Mouse (Mus musculus): Measurements from ENCODE around the gene Cnnm3.

Cnnm3 gene

GRCm38 (mm10) chr1:36474646-36475045 is 37.0 kb upstream of the Cnnm3 start:
- H3K4me3 ChIP-seq (replicated peaks; ENCODE audit: low read length), result no peak overlapping the region
- peaks cover 19% of the 10 kb centered on the region for H3K4me1 ChIP-seq (replicated peaks; ENCODE audit: low read depth, low read length)
- TF ChIP-seq POU5F1 (IDR thresholded peaks at IDR 0.05; ENCODE audit: borderline replicate concordance, low read length), result no peak
- no peak for TF ChIP-seq NANOG (IDR thresholded peaks at IDR 0.05; ENCODE audit: borderline replicate concordance, low read length)
- no peak for TF ChIP-seq CTCF (conservative IDR thresholded peaks at IDR 0.05; ENCODE audit: low read length)
- no peaks in the 10 kb centered on the region for H3K9me3 ChIP-seq (ENCODE audit: low read length)
- H3K36me3 ChIP-seq (ENCODE audit: insufficient read depth, low read length), result no peaks in the 10 kb centered on the region
- peaks cover 43% of the 10 kb centered on the region for H3K27me3 ChIP-seq (ENCODE audit: insufficient read depth, low read length)

DNA sequence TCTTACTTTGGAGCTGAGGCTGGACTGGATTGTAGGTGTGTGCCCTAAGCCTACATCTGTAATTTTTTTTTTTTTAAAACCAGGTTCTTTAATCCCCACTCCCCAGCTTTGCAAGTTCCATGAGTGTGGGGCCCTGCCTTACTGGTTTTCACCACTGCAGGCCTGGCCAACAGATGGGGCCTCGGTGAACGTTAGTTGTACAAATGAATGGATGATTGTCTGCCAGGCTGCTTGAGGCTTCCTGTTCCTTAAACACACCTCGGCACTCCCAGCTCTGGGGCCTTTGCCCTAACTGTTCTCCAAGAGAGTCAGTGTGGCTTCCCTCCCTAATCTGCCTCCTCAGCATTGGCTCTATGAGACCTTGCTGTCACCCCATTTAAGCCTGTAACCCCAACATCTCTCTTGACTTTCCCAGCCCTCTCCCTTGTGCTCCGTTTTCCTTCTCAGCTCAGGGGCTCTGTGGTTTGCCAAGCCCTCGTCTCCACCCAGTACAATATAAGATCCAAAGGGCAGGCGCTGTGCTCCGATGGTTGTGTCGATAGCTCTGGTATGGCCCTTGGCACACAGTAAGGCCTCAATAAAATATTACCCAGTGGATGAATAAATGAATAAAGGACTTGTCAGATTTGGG is 36.1 kb upstream of the Cnnm3 start:
- Histone ChIP-seq H3K9me3 (ENCODE audit: low read length) (no peaks in the 10 kb centered on the region), H3K27me3 (ENCODE audit: insufficient read depth, low read length) (peaks cover 35% of the 10 kb centered on the region), H3K4me1 (replicated peaks; ENCODE audit: low read depth, low read length) (peaks cover 12% of the 10 kb centered on the region), H3K4me3 (replicated peaks; ENCODE audit: low read length) (no peak overlapping the region), H3K36me3 (ENCODE audit: insufficient read depth, low read length) (no peaks in the 10 kb centered on the region)
- no peak for TF ChIP-seq CTCF (conservative IDR thresholded peaks at IDR 0.05; ENCODE audit: low read length)
- TF ChIP-seq POU5F1 (IDR thresholded peaks at IDR 0.05; ENCODE audit: borderline replicate concordance, low read length), result no peak
- TF ChIP-seq NANOG (IDR thresholded peaks at IDR 0.05; ENCODE audit: borderline replicate concordance, low read length), result no peak

DNA sequence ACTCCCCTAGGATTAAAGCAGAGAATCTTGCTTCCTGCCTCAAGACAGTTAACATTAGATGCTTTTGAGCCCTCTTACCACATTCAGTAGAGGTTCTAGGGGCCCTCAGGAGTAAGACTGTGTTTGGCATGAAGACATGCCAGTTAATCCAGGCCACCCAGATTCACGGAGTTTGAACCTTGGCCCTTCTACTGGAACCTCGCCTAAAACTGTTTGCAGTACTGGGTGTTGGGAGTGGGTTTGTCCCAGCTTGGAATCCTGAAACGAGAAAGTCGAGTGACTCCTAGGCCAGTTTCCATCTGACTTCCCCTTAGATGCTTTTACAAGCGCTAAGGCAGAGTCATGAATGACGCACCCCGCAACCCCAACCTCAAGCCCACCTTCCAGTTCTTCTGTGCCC is 35.2 kb upstream of the Cnnm3 start:
- Histone ChIP-seq H3K4me1 (replicated peaks; ENCODE audit: low read depth, low read length) (peaks cover 7% of the 10 kb centered on the region), H3K9me3 (ENCODE audit: low read length) (no peaks in the 10 kb centered on the region), H3K4me3 (replicated peaks; ENCODE audit: low read length) (no peak overlapping the region), H3K27me3 (ENCODE audit: insufficient read depth, low read length) (peaks cover 35% of the 10 kb centered on the region), H3K36me3 (ENCODE audit: insufficient read depth, low read length) (no peaks in the 10 kb centered on the region)
- TF ChIP-seq POU5F1 (IDR thresholded peaks at IDR 0.05; ENCODE audit: borderline replicate concordance, low read length) (no peak), NANOG (IDR thresholded peaks at IDR 0.05; ENCODE audit: borderline replicate concordance, low read length) (no peak), CTCF (conservative IDR thresholded peaks at IDR 0.05; ENCODE audit: low read length) (no peak)

DNA sequence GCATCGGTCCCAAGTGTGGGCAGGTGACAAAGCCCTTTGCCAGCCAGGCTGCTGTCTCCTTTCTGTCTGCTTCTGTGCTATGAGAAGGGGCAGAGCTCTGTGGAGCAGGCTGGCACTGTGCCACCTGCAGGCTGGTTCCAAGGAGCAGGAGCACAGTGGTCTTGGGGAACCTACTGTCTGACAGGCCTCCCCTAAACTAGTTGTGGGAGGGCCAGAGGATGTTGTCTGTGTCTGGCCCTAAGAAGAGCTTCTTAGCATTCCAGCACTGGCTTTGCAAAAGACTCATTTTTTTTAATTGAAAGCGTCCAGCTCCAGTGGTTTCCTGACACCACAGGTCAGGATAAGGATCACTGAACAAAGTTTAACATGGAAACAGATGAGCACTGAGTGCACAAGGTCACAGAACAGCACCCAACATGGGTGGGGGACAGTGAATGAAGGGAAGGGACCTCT is 33.3 kb upstream of the Cnnm3 start:
- H3K9me3 ChIP-seq (ENCODE audit: low read length), result no peaks in the 10 kb centered on the region
- no peaks in the 10 kb centered on the region for H3K36me3 ChIP-seq (ENCODE audit: insufficient read depth, low read length)
- 0 out of 2 replicates have a peak, but pooled peaks cover 2% of the 10 kb centered on the region for H3K4me1 ChIP-seq (replicated peaks; ENCODE audit: low read depth, low read length)
- peaks cover 16% of the 10 kb centered on the region for H3K27me3 ChIP-seq (ENCODE audit: insufficient read depth, low read length)
- no peak for TF ChIP-seq CTCF (conservative IDR thresholded peaks at IDR 0.05; ENCODE audit: low read length)
- no peak for TF ChIP-seq POU5F1 (IDR thresholded peaks at IDR 0.05; ENCODE audit: borderline replicate concordance, low read length)
- TF ChIP-seq NANOG (IDR thresholded peaks at IDR 0.05; ENCODE audit: borderline replicate concordance, low read length), result no peak
- H3K4me3 ChIP-seq (replicated peaks; ENCODE audit: low read length), result no peak overlapping the region

GRCm38 (mm10) chr1:36479903-36480899 is 31.5 kb upstream of the Cnnm3 start:
- Histone ChIP-seq H3K27me3 (ENCODE audit: insufficient read depth, low read length) (no peaks in the 10 kb centered on the region), H3K4me1 (replicated peaks; ENCODE audit: low read depth, low read length) (peaks cover 9% of the 10 kb centered on the region; the same call in 1 of the 2 replicates), H3K9me3 (ENCODE audit: low read length) (no peaks in the 10 kb centered on the region), H3K4me3 (replicated peaks; ENCODE audit: low read length) (no peak overlapping the region), H3K36me3 (ENCODE audit: insufficient read depth, low read length) (no peaks in the 10 kb centered on the region)
- no peak for TF ChIP-seq NANOG (IDR thresholded peaks at IDR 0.05; ENCODE audit: borderline replicate concordance, low read length)
- TF ChIP-seq CTCF (conservative IDR thresholded peaks at IDR 0.05; ENCODE audit: low read length), result no peak
- TF ChIP-seq POU5F1 (IDR thresholded peaks at IDR 0.05; ENCODE audit: borderline replicate concordance, low read length), result no peak

GRCm38 (mm10) chr1:36483825-36484224 is 27.8 kb upstream of the Cnnm3 start:
- no peaks in the 10 kb centered on the region for H3K36me3 ChIP-seq (ENCODE audit: insufficient read depth, low read length)
- no peak overlapping the region for H3K4me3 ChIP-seq (replicated peaks; ENCODE audit: low read length)
- no peaks in the 10 kb centered on the region for H3K27me3 ChIP-seq (ENCODE audit: insufficient read depth, low read length)
- TF ChIP-seq POU5F1 (IDR thresholded peaks at IDR 0.05; ENCODE audit: borderline replicate concordance, low read length), result no peak
- TF ChIP-seq NANOG (IDR thresholded peaks at IDR 0.05; ENCODE audit: borderline replicate concordance, low read length), result no peak
- peaks cover 9% of the 10 kb centered on the region; the same call in 1 of the 2 replicates for H3K4me1 ChIP-seq (replicated peaks; ENCODE audit: low read depth, low read length)
- no peaks in the 10 kb centered on the region for H3K9me3 ChIP-seq (ENCODE audit: low read length)

GRCm38 (mm10) chr1:36485080-36485479 is 26.6 kb upstream of the Cnnm3 start:
- TF ChIP-seq POU5F1 (IDR thresholded peaks at IDR 0.05; ENCODE audit: borderline replicate concordance, low read length) (no peak), CTCF (conservative IDR thresholded peaks at IDR 0.05; ENCODE audit: low read length) (no peak), NANOG (IDR thresholded peaks at IDR 0.05; ENCODE audit: borderline replicate concordance, low read length) (no peak)
- no peaks in the 10 kb centered on the region for H3K27me3 ChIP-seq (ENCODE audit: insufficient read depth, low read length)

DNA sequence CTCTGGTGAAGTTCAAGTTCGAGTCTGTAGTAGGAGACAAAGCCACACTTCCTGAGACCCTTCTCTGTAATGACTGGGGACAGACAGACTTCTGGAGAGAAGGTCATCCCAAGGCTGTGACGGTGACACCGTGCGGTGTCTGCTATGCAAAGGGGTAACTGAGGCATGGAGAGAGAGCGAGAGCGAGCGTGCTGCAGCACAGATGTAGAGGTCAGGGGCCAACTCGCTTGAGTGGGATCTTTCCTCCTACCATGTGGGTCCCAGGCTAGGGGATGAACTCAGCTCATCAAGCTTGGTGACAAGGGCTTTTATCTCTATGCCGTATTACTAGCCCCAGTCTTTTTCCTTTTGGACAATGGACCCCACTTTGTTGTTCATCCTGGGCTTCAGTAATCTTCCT is 24.6 kb upstream of the Cnnm3 start:
- Histone ChIP-seq H3K4me3 (replicated peaks; ENCODE audit: low read length) (no peak overlapping the region), H3K36me3 (ENCODE audit: insufficient read depth, low read length) (no peaks in the 10 kb centered on the region), H3K4me1 (replicated peaks; ENCODE audit: low read depth, low read length) (peaks cover 9% of the 10 kb centered on the region; the same call in 1 of the 2 replicates), H3K27me3 (ENCODE audit: insufficient read depth, low read length) (no peaks in the 10 kb centered on the region), H3K9me3 (ENCODE audit: low read length) (no peaks in the 10 kb centered on the region)
- TF ChIP-seq NANOG (IDR thresholded peaks at IDR 0.05; ENCODE audit: borderline replicate concordance, low read length) (no peak), CTCF (conservative IDR thresholded peaks at IDR 0.05; ENCODE audit: low read length) (no peak), POU5F1 (IDR thresholded peaks at IDR 0.05; ENCODE audit: borderline replicate concordance, low read length) (no peak)

More at GRCm38 (mm10) chr1:36485080-36485479, 26.6 kb upstream of the Cnnm3 start:
- Histone ChIP-seq H3K4me3 (replicated peaks; ENCODE audit: low read length) (no peak overlapping the region), H3K36me3 (ENCODE audit: insufficient read depth, low read length) (no peaks in the 10 kb centered on the region), H3K4me1 (replicated peaks; ENCODE audit: low read depth, low read length) (peaks cover 9% of the 10 kb centered on the region; the same call in 1 of the 2 replicates), H3K9me3 (ENCODE audit: low read length) (no peaks in the 10 kb centered on the region)
